Mouse (Mus musculus) lung, adult 18-20 months (tissue): ENCODE data around the gene Elf4.

Experiments
- DNase-seq, 2 experiments: peaks; one replicate each; pipeline ENCODE4 v3.0.0; 2022; ENCODE audit warnings: mixed read lengths in 2 of 2

The Elf4 gene

GRCm38 (mm10) chrX:48365836-48366577, 96.9 kb downstream of the Elf4 start:
- DNase-seq: no peak
